Comparison of ENCODE assay signal across 8 mouse cellular contexts in genomic region chr4:128688976-128689375, GRCm38 (mm10). TPM values are rescaled to one million over a fixed set of nuclear protein-coding genes. Genes with fewer than 3 reads are reported as not detected.
DNase-seq lines count a peak whose midpoint lies in the region; ATAC-seq lines count a peak whose summit lies in the region.

No protein-coding gene starts in this region.

- peak; percentile 51 for DNase-seq in CD4-positive helper T cell, adult 2 months (ENCODE audit: low read depth, low spot score)
- DNase-seq in gastrocnemius, postnatal 14 days: no peak
- no peak for DNase-seq in kidney, adult 9 months

- no peak overlapping the region for H3K9ac ChIP-seq in kidney, embryonic 16.5 days (replicated peaks; ENCODE audit: low read length)
- H3K9ac ChIP-seq in kidney, embryonic 14.5 days (ENCODE audit: low read depth, low read length): no peak overlapping the region

- peak; percentile 40 for ATAC-seq in common myeloid progenitor, adult 5-6 weeks (replicated peaks; ENCODE audit: low read depth, poor library complexity, severe bottlenecking)
- ATAC-seq in inflammation-experienced regulatory T-cells, adult 6 months: peak; percentile 41
- ATAC-seq in megakaryocyte-erythroid progenitor cell, adult 5-6 weeks (replicated peaks; ENCODE audit: low FRiP score, low TSS enrichment, poor library complexity, severe bottlenecking): peak; percentile 63
- no peak for ATAC-seq in kidney, embryonic 16.5 days (ENCODE audit: low FRiP score, low TSS enrichment)
- no peak for ATAC-seq in kidney, embryonic 14.5 days (ENCODE audit: low FRiP score, low TSS enrichment)

- no peaks in the 10 kb centered on the region for H3K36me3 ChIP-seq in kidney, embryonic 16.5 days (ENCODE audit: insufficient read depth, low read length)
- no peaks in the 10 kb centered on the region for H3K36me3 ChIP-seq in kidney, embryonic 14.5 days (ENCODE audit: control insufficient read depth, insufficient read depth, low read length)

- no peak overlapping the region for H3K4me3 ChIP-seq in kidney, embryonic 16.5 days (ENCODE audit: low read length)
- H3K4me3 ChIP-seq in kidney, embryonic 14.5 days (ENCODE audit: low read length): no peak overlapping the region

- H3K4me1 ChIP-seq in kidney, embryonic 16.5 days (ENCODE audit: insufficient read depth, low read length): peaks cover 51% of the 10 kb centered on the region
- peaks cover 45% of the 10 kb centered on the region for H3K4me1 ChIP-seq in kidney, embryonic 14.5 days (ENCODE audit: control insufficient read depth, insufficient read depth, low read length)

- no peaks in the 10 kb centered on the region for H3K27me3 ChIP-seq in kidney, embryonic 16.5 days (ENCODE audit: insufficient read depth, low read length)
- no peaks in the 10 kb centered on the region for H3K27me3 ChIP-seq in kidney, embryonic 14.5 days (ENCODE audit: control insufficient read depth, insufficient read depth, low read length)

- 61% methylated on average over 9 of the region's 9 CpGs for WGBS in kidney, embryonic 16.5 days
- WGBS in kidney, embryonic 14.5 days: 57% methylated on average over 9 of the region's 9 CpGs

- no peak overlapping the region for H3K4me2 ChIP-seq in kidney, embryonic 16.5 days (replicated peaks; ENCODE audit: low read depth, low read length)
- H3K4me2 ChIP-seq in kidney, embryonic 14.5 days (replicated peaks; ENCODE audit: low read depth, low read length): no peak overlapping the region

- H3K9me3 ChIP-seq in kidney, embryonic 16.5 days (ENCODE audit: low read length): peaks cover 6% of the 10 kb centered on the region; the same call in 1 of the 2 replicates
- H3K9me3 ChIP-seq in kidney, embryonic 14.5 days (ENCODE audit: control insufficient read depth, low read length): no peaks in the 10 kb centered on the region

- intact Hi-C loops in gastrocnemius, postnatal 14 days (cut with DNase I; ENCODE audit: low total_unique reads): no loop called here

- no peak overlapping the region for H3K27ac ChIP-seq in kidney, embryonic 16.5 days (ENCODE audit: low read length)
- no peak overlapping the region for H3K27ac ChIP-seq in kidney, embryonic 14.5 days (ENCODE audit: low read depth, low read length)

RNA-seq across cellular contexts. Expression of gene Phc2, which starts 34.5 kb away (rescaled TPM):
- total RNA-seq in common myeloid progenitor, adult 5-6 weeks (2017): 21.2 and 23.0 TPM in 2 replicates
- 10 to 100 TPM in 2 of 3 experiments, 1 to 10 TPM in 1; 9.9 to 16.1 (median 15.0) TPM for polyA plus RNA-seq in inflammation-experienced regulatory T-cells, adult 6 months (2017; shearing (Covaris generic))
- total RNA-seq in megakaryocyte-erythroid progenitor cell, adult 5-6 weeks (2014; fragmentation: Nextera tagmentation): 56.5 and 63.9 TPM in 2 replicates
- total RNA-seq in megakaryocyte-erythroid progenitor cell, adult 5-6 weeks (2017): 14.5 and 18.1 TPM in 2 replicates
- 19.4 and 21.4 TPM in 2 replicates for polyA plus RNA-seq in kidney, embryonic 16.5 days (2015; fragmentation: Nextera tagmentation; extraction: Ambion mirVana)
- 46.6 and 50.2 TPM in 2 replicates for polyA plus RNA-seq in kidney, embryonic 14.5 days (2014; fragmentation: Nextera tagmentation; extraction: Ambion mirVana)
- 10 to 100 TPM; 27.1 to 27.9 TPM for total RNA-seq in gastrocnemius, postnatal 14 days (2021)

Comparison
In these comparisons a context has a peak if more than half of its experiments do, and no peak if none do; other contexts are left out.
1. ATAC-seq: peak in common myeloid progenitor, adult 5-6 weeks (single experiment), inflammation-experienced regulatory T-cells, adult 6 months (single experiment) and megakaryocyte-erythroid progenitor cell, adult 5-6 weeks (single experiment); none in kidney, embryonic 16.5 days (single experiment) and kidney, embryonic 14.5 days (single experiment).